Mouse (Mus musculus) CD8-positive naive resting alpha-beta T cell, adult 2 months (primary cell): Measurements from ENCODE around the gene Zfp866.
A peak's percentile ranks its signal among the peaks of the same experiment; 100 is the strongest.

ENCODE experiments used
- DNase-seq, 2 experiments: peaks; one replicate each; pipeline ENCODE4 v3.0.0; 2022; ENCODE audit warnings: low read depth in 2 of 2, low spot score in 2 of 2

Zfp866 gene

GRCm38 (mm10) chr8:69790773-69791367 lies at the start of gene Zfp866, which contains the start of gene Atp13a1:
Gene Zfp866, minus strand, starts transcription at chr8:69791178.
Gene Atp13a1, plus strand, starts transcription at chr8:69791163.
- peak; percentile 87 to 88 for DNase-seq

GRCm38 (mm10) chr8:69837057-69837682 lies 46.2 kb upstream of the Zfp866 start:
- no peak for DNase-seq

- peak; percentile 86 for DNase-seq
Measured at GRCm38 (mm10) chr8:69832298-69832853, 41.4 kb upstream of the Zfp866 start, which contains the start of gene Pbx4. Gene Pbx4, plus strand, starts transcription at chr8:69832491.

- no peak for DNase-seq
Measured at GRCm38 (mm10) chr8:69826371-69826770, 35.4 kb upstream of the Zfp866 start.

GRCm38 (mm10) chr8:69822386-69823191 lies 31.6 kb upstream of the Zfp866 start, which contains the start of gene Lpar2:
Gene Lpar2, plus strand, starts transcription at chr8:69822429.
- DNase-seq: peak; percentile 13 to 27

GRCm38 (mm10) chr8:69821971-69822385 lies 31.0 kb upstream of the Zfp866 start:
- peak in 1 of 2 experiments; percentile 11 for DNase-seq

GRCm38 (mm10) chr8:69820466-69820865 lies 29.5 kb upstream of the Zfp866 start:
- no peak for DNase-seq

- no peak for DNase-seq
Measured at GRCm38 (mm10) chr8:69815396-69815795, 24.4 kb upstream of the Zfp866 start.

- no peak for DNase-seq
Measured at GRCm38 (mm10) chr8:69814881-69815280, 23.9 kb upstream of the Zfp866 start.

- no peak for DNase-seq
Measured at GRCm38 (mm10) chr8:69809820-69810219, 18.8 kb upstream of the Zfp866 start.

GRCm38 (mm10) chr8:69808864-69809403 lies 18.0 kb upstream of the Zfp866 start:
- peak; percentile 36 to 44 for DNase-seq

- peak; percentile 82 to 94 for DNase-seq
Measured at GRCm38 (mm10) chr8:69808094-69808863, 17.3 kb upstream of the Zfp866 start, which contains the start of gene Gmip. Gene Gmip, plus strand, starts transcription at chr8:69808679.

GRCm38 (mm10) chr8:69807236-69807635 lies 16.3 kb upstream of the Zfp866 start:
- no peak for DNase-seq

- no peak for DNase-seq
Measured at GRCm38 (mm10) chr8:69805491-69805890, 14.5 kb upstream of the Zfp866 start.

- DNase-seq: no peak
Measured at GRCm38 (mm10) chr8:69805086-69805485, 14.1 kb upstream of the Zfp866 start.

- no peak for DNase-seq
Measured at GRCm38 (mm10) chr8:69804537-69804936, 13.6 kb upstream of the Zfp866 start.

GRCm38 (mm10) chr8:69803366-69803765 lies 12.4 kb upstream of the Zfp866 start:
- no peak for DNase-seq

GRCm38 (mm10) chr8:69802216-69802615 lies 11.2 kb upstream of the Zfp866 start:
- no peak for DNase-seq

- no peak for DNase-seq
Measured at GRCm38 (mm10) chr8:69801796-69802195, 10.8 kb upstream of the Zfp866 start.

- no peak for DNase-seq
Measured at GRCm38 (mm10) chr8:69799946-69800345, 9.0 kb upstream of the Zfp866 start.
